Mouse (Mus musculus) midbrain, embryonic 15.5 days (tissue): ENCODE data around the gene Satb2. TPM values are rescaled to one million over a fixed set of nuclear protein-coding genes. Genes with fewer than 3 reads are reported as not detected.

Experiments
- microRNA-seq: library from miRNA; unstranded; fragments of <30 nt; microRNA quantifications from one replicate; pipeline ENCODE4, GENCODE M21; 2016
- polyA plus RNA-seq: library from polyadenylated mRNA; unstranded; fragments of >200 nt; fragmentation: Nextera tagmentation; extraction: Ambion mirVana; gene quantifications from 2 replicates; pipeline ENCODE4 v1.2.1, GENCODE M21; 2015

Gene Satb2
- polyA plus RNA-seq, 1 experiment from 2014 or later = 0.80 TPM

Small RNAs within 50 kb of the gene (microRNA-seq; reads per million reads assigned to microRNA genes)
- not detected for gene Gm23943
